Mouse (Mus musculus) intestine, embryonic 15.5 days (tissue): ENCODE results near the gene Eif2s1. TPM values are rescaled to one million over a fixed set of nuclear protein-coding genes. Genes with fewer than 3 reads are reported as not detected.
A peak's percentile ranks its signal among the peaks of the same experiment; 100 is the strongest.

ENCODE experiments used
- ATAC-seq: fragments of 200-750 bp; cut with Nextera tagmentation; 2 replicates; pipeline ENCODE4 v1.8.0; 2017; ENCODE audit warnings: moderate TSS enrichment, moderate library complexity
- H3K27ac ChIP-seq: fragments of 300-500 bp; sonication (generic); 2 replicates; pipeline ENCODE4 v1.5.1; 2015; ENCODE audit warnings: mild to moderate bottlenecking, inconsistent platforms
- H3K27me3 ChIP-seq: fragments of 300-500 bp; sonication (generic); replicated peaks from 2 replicates; pipeline ENCODE4 v1.6.1; 2015; ENCODE audit warnings: inconsistent platforms
- H3K36me3 ChIP-seq: fragments of 300-500 bp; sonication (generic); 2 replicates; pipeline ENCODE4 v1.6.1; 2015; ENCODE audit warnings: inconsistent platforms
- H3K4me1 ChIP-seq: fragments of 300-500 bp; sonication (generic); replicated peaks from 2 replicates; pipeline ENCODE4 v1.6.1; 2015; ENCODE audit warnings: inconsistent platforms
- H3K4me2 ChIP-seq: fragments of 300-500 bp; sonication (generic); replicated peaks from 2 replicates; pipeline ENCODE4 v1.6.1; 2015; ENCODE audit warnings: mild to moderate bottlenecking, inconsistent platforms
- H3K4me3 ChIP-seq: fragments of 300-500 bp; sonication (generic); replicated peaks from 2 replicates; pipeline ENCODE4 v1.5.1; 2015; ENCODE audit warnings: inconsistent platforms
- H3K9ac ChIP-seq: fragments of 300-500 bp; sonication (generic); 2 replicates; pipeline ENCODE4 v1.6.1; 2015; ENCODE audit warnings: inconsistent platforms
- H3K9me3 ChIP-seq: fragments of 300-500 bp; sonication (generic); 2 replicates; pipeline ENCODE4 v1.6.1; 2016; ENCODE audit warnings: inconsistent platforms
- WGBS: fragments of 180-500 bp; shearing (Covaris S2); methylation state at CpG from one replicate; pipeline ENCODE4 v1.1.7; 2015; 5-methylcytosine and 5-hydroxymethylcytosine counted together
- polyA plus RNA-seq: library from polyadenylated mRNA; unstranded; fragments of >200 nt; fragmentation: Nextera tagmentation; extraction: Ambion mirVana; gene quantifications from 2 replicates; pipeline ENCODE4 v1.2.1, GENCODE M21; 2015

Gene Eif2s1
- 227 and 228 TPM in 2 replicates for polyA plus RNA-seq

- peak; percentile 100 for ATAC-seq
- Histone ChIP-seq H3K36me3 (no peaks in the 10 kb centered on the region), H3K4me1 (peaks cover 3% of the 10 kb centered on the region), H3K4me3 (peak within 1 kb of the TSS; percentile 80), H3K27me3 (no peaks in the 10 kb centered on the region), H3K27ac (peak within 1 kb of the TSS; percentile 81), H3K9ac (peak within 1 kb of the TSS; percentile 82), H3K9me3 (no peaks in the 10 kb centered on the region), H3K4me2 (peak within 1 kb of the TSS; percentile 82)
- WGBS: under 1% methylated on average over 55 of the region's 55 CpGs
Measured at GRCm38 (mm10) chr12:78861496-78862253, at the start of gene Eif2s1, which contains the start of gene Atp6v1d. Gene Eif2s1, plus strand, starts transcription at chr12:78861819. Gene Atp6v1d, minus strand, starts transcription at chr12:78861638.

- Histone ChIP-seq H3K27ac (no peak overlapping the region), H3K4me2 (no peak overlapping the region), H3K9ac (no peak overlapping the region), H3K36me3 (no peaks in the 10 kb centered on the region), H3K4me3 (no peak overlapping the region), H3K27me3 (no peaks in the 10 kb centered on the region), H3K4me1 (no peaks in the 10 kb centered on the region), H3K9me3 (no peaks in the 10 kb centered on the region)
- no peak for ATAC-seq
Measured at GRCm38 (mm10) chr12:78814437-78814836, 47.2 kb upstream of the Eif2s1 start.

GRCm38 (mm10) chr12:78834496-78834895 is 27.1 kb upstream of the Eif2s1 start:
- Histone ChIP-seq H3K4me3 (no peak overlapping the region), H3K9me3 (no peaks in the 10 kb centered on the region), H3K4me1 (no peaks in the 10 kb centered on the region), H3K36me3 (0 out of 2 replicates have a peak, but pooled peaks cover 11% of the 10 kb centered on the region), H3K27me3 (no peaks in the 10 kb centered on the region), H3K4me2 (no peak overlapping the region), H3K9ac (no peak overlapping the region), H3K27ac (no peak overlapping the region)
- 90% methylated on average over 2 of the region's 2 CpGs for WGBS
- no peak for ATAC-seq

- H3K4me3 ChIP-seq: no peak overlapping the region
- 75% methylated on average over 4 of the region's 4 CpGs for WGBS
- H3K27me3 ChIP-seq: no peaks in the 10 kb centered on the region
- H3K4me2 ChIP-seq: no peak overlapping the region
- H3K27ac ChIP-seq: no peak overlapping the region
- H3K4me1 ChIP-seq: no peaks in the 10 kb centered on the region
- H3K9me3 ChIP-seq: no peaks in the 10 kb centered on the region
- no peak for ATAC-seq
- peaks cover 9% of the 10 kb centered on the region; the same call in 1 of the 2 replicates for H3K36me3 ChIP-seq
- no peak overlapping the region for H3K9ac ChIP-seq
Measured at GRCm38 (mm10) chr12:78839906-78840305, 21.7 kb upstream of the Eif2s1 start.

GRCm38 (mm10) chr12:78842429-78842828 is 19.2 kb upstream of the Eif2s1 start:
- no peaks in the 10 kb centered on the region for H3K27me3 ChIP-seq
- no peak for ATAC-seq
- 92% methylated on average over 1 of the region's 1 CpGs for WGBS
- H3K4me1 ChIP-seq: no peaks in the 10 kb centered on the region
- no peak overlapping the region for H3K27ac ChIP-seq
- H3K4me3 ChIP-seq: no peak overlapping the region
- H3K36me3 ChIP-seq: peaks cover 7% of the 10 kb centered on the region; the same call in 1 of the 2 replicates
- H3K4me2 ChIP-seq: no peak overlapping the region
- H3K9me3 ChIP-seq: no peaks in the 10 kb centered on the region
- H3K9ac ChIP-seq: no peak overlapping the region

- H3K4me1 ChIP-seq: no peaks in the 10 kb centered on the region
- H3K9ac ChIP-seq: no peak overlapping the region
- no peak overlapping the region for H3K27ac ChIP-seq
- no peaks in the 10 kb centered on the region for H3K9me3 ChIP-seq
- ATAC-seq: no peak
- H3K36me3 ChIP-seq: no peaks in the 10 kb centered on the region; the same call in 1 of the 2 replicates
- H3K4me2 ChIP-seq: no peak overlapping the region
- H3K4me3 ChIP-seq: no peak overlapping the region
- 84% methylated on average over 4 of the region's 4 CpGs for WGBS
- no peaks in the 10 kb centered on the region for H3K27me3 ChIP-seq
Measured at GRCm38 (mm10) chr12:78848246-78848645, 13.4 kb upstream of the Eif2s1 start.

- H3K4me2 ChIP-seq: peak overlapping the region; percentile 82
- peak overlapping the region; percentile 72 for H3K9ac ChIP-seq
- peak overlapping the region; percentile 58; the same call in 1 of the 2 replicates for H3K27ac ChIP-seq
- peak; percentile 16 for ATAC-seq
- no peaks in the 10 kb centered on the region for H3K9me3 ChIP-seq
- 1% methylated on average over 30 of the region's 30 CpGs for WGBS
- H3K4me3 ChIP-seq: peak overlapping the region; percentile 80
- H3K36me3 ChIP-seq: 0 out of 2 replicates have a peak, but pooled peaks cover 2% of the 10 kb centered on the region
- H3K27me3 ChIP-seq: no peaks in the 10 kb centered on the region
- peaks cover 3% of the 10 kb centered on the region for H3K4me1 ChIP-seq
Measured at GRCm38 (mm10) chr12:78860921-78861495, 611 bp upstream of the Eif2s1 start.

GRCm38 (mm10) chr12:78862254-78862730 is 673 bp downstream of the Eif2s1 start:
- Histone ChIP-seq H3K4me1 (peaks cover 3% of the 10 kb centered on the region), H3K9me3 (no peaks in the 10 kb centered on the region), H3K27me3 (no peaks in the 10 kb centered on the region), H3K27ac (peak overlapping the region; percentile 81), H3K9ac (peak overlapping the region; percentile 82), H3K4me3 (peak overlapping the region; percentile 80), H3K4me2 (peak overlapping the region; percentile 51), H3K36me3 (0 out of 2 replicates have a peak, but pooled peaks cover 1% of the 10 kb centered on the region)
- ATAC-seq: no peak; the same call in 1 of the 2 replicates
- under 1% methylated on average over 22 of the region's 22 CpGs for WGBS

- Histone ChIP-seq H3K36me3 (peaks cover 4% of the 10 kb centered on the region), H3K4me1 (peaks cover 3% of the 10 kb centered on the region; the same call in 1 of the 2 replicates), H3K9me3 (no peaks in the 10 kb centered on the region), H3K9ac (no peak overlapping the region), H3K27ac (no peak overlapping the region), H3K4me3 (no peak overlapping the region), H3K4me2 (no peak overlapping the region), H3K27me3 (no peaks in the 10 kb centered on the region)
- WGBS: 98% methylated on average over 1 of the region's 1 CpGs
- no peak for ATAC-seq
Measured at GRCm38 (mm10) chr12:78865434-78865833, 3.8 kb downstream of the Eif2s1 start.

- no peak overlapping the region for H3K9ac ChIP-seq
- no peak overlapping the region for H3K4me2 ChIP-seq
- peaks cover 11% of the 10 kb centered on the region for H3K36me3 ChIP-seq
- H3K9me3 ChIP-seq: no peaks in the 10 kb centered on the region
- H3K27ac ChIP-seq: no peak overlapping the region
- 66% methylated on average over 1 of the region's 1 CpGs for WGBS
- H3K4me3 ChIP-seq: no peak overlapping the region
- H3K27me3 ChIP-seq: no peaks in the 10 kb centered on the region
- peaks cover 2% of the 10 kb centered on the region; the same call in 1 of the 2 replicates for H3K4me1 ChIP-seq
- ATAC-seq: no peak
Measured at GRCm38 (mm10) chr12:78868115-78868514, 6.5 kb downstream of the Eif2s1 start.

GRCm38 (mm10) chr12:78874581-78874980 is 13.0 kb downstream of the Eif2s1 start:
- Histone ChIP-seq H3K36me3 (peaks cover 16% of the 10 kb centered on the region; the same call in 1 of the 2 replicates), H3K4me1 (no peaks in the 10 kb centered on the region), H3K4me3 (no peak overlapping the region), H3K27me3 (no peaks in the 10 kb centered on the region), H3K4me2 (no peak overlapping the region), H3K9ac (no peak overlapping the region), H3K9me3 (no peaks in the 10 kb centered on the region), H3K27ac (no peak overlapping the region)
- no peak for ATAC-seq
- 96% methylated on average over 3 of the region's 3 CpGs for WGBS

- WGBS: 53% methylated on average over 1 of the region's 1 CpGs
- peaks cover 11% of the 10 kb centered on the region; the same call in 1 of the 2 replicates for H3K36me3 ChIP-seq
- peak; percentile 60 for ATAC-seq
- H3K4me3 ChIP-seq: no peak overlapping the region
- no peaks in the 10 kb centered on the region for H3K4me1 ChIP-seq
- no peaks in the 10 kb centered on the region for H3K9me3 ChIP-seq
- H3K9ac ChIP-seq: no peak overlapping the region
- H3K27ac ChIP-seq: no peak overlapping the region
- H3K27me3 ChIP-seq: no peaks in the 10 kb centered on the region
- no peak overlapping the region for H3K4me2 ChIP-seq
Measured at GRCm38 (mm10) chr12:78890062-78890461, 28.4 kb downstream of the Eif2s1 start.
